Mouse (Mus musculus) megakaryocyte, embryonic 14.5 days (primary cell): ENCODE data around the gene Olfr1555-ps1.

Source experiments
- FLI1 ChIP-seq: IDR thresholded peaks from 2 replicates; pipeline ENCODE4 v1.6.1; 2012; ENCODE audit warnings: low read length, inconsistent platforms, mixed read lengths
- GATA1 ChIP-seq: IDR thresholded peaks from 3 replicates; pipeline ENCODE4 v1.6.1; 2012; ENCODE audit warnings: mixed read lengths, low read length, inconsistent platforms, borderline replicate concordance

GRCm38 (mm10) chr19:12116464-12116863 lies 53.4 kb downstream of the Olfr1555-ps1 start:
- no peak for TF ChIP-seq GATA1
- TF ChIP-seq FLI1 = no peak
